ENCODE assay signal across 11 mouse cellular contexts in genomic region chr5:149642366-149642765, GRCm38 (mm10). TPM values are rescaled to one million over a fixed set of nuclear protein-coding genes. Genes with fewer than 3 reads are reported as not detected.
DNase-seq lines count a peak whose midpoint lies in the region; ATAC-seq and TF ChIP-seq lines count a peak whose summit lies in the region.
"Had no signal": no experiment of that assay in that cellular context is flagged by ENCODE, and none has a peak within 500 bp of the region (broad histone marks: within the 10 kb centered on the region; RNA-seq: fewer than 3 reads in every experiment).

No protein-coding gene starts in this region.

- no peak for TF ChIP-seq POLR2A in myocyte (IDR thresholded peaks at IDR 0.05; ENCODE audit: insufficient read length, low read depth)

- H3K36me3 ChIP-seq in forebrain, embryonic 11.5 days (ENCODE audit: control insufficient read depth, insufficient read depth, low read length) = no peaks in the 10 kb centered on the region
- H3K36me3 ChIP-seq in forebrain, embryonic 13.5 days (ENCODE audit: poor library complexity, severe bottlenecking) = no peaks in the 10 kb centered on the region
- H3K36me3 ChIP-seq in lung, postnatal 0 days (ENCODE audit: insufficient read depth, low read length) = no peaks in the 10 kb centered on the region
- no peaks in the 10 kb centered on the region for H3K36me3 ChIP-seq in embryonic facial prominence, embryonic 14.5 days (ENCODE audit: control insufficient read depth, insufficient read depth, low read length)
- H3K36me3 ChIP-seq in myocyte (ENCODE audit: control insufficient read depth, insufficient read depth) = no peaks in the 10 kb centered on the region

- H3K9me3 ChIP-seq in forebrain, embryonic 11.5 days (ENCODE audit: control insufficient read depth, low read length) = no peaks in the 10 kb centered on the region
- H3K9me3 ChIP-seq in forebrain, embryonic 13.5 days (replicated peaks) = no peaks in the 10 kb centered on the region
- H3K9me3 ChIP-seq in lung, postnatal 0 days (ENCODE audit: low read length) = no peaks in the 10 kb centered on the region
- H3K9me3 ChIP-seq in embryonic facial prominence, embryonic 14.5 days (ENCODE audit: control insufficient read depth, low read length) = no peaks in the 10 kb centered on the region

- 60% methylated on average over 6 of the region's 6 CpGs for WGBS in forebrain, embryonic 11.5 days
- 59% methylated on average over 6 of the region's 6 CpGs for WGBS in forebrain, embryonic 13.5 days
- 50% methylated on average over 6 of the region's 6 CpGs for WGBS in lung, postnatal 0 days
- 52% methylated on average over 6 of the region's 6 CpGs for WGBS in embryonic facial prominence, embryonic 14.5 days

- no peak for TF ChIP-seq EP300 in lung, postnatal 0 days (IDR thresholded peaks at IDR 0.05)

- no peak overlapping the region for H3ac ChIP-seq in myocyte (ENCODE audit: control insufficient read depth, insufficient read length)

- ATAC-seq in forebrain, embryonic 11.5 days (replicated peaks; ENCODE audit: low FRiP score) = no peak
- ATAC-seq in forebrain, embryonic 13.5 days = no peak
- ATAC-seq in lung, postnatal 0 days = no peak
- ATAC-seq in embryonic facial prominence, embryonic 14.5 days (ENCODE audit: low read depth) = 0 out of 2 replicates have a peak, but pooled peaks have one; percentile 38

- no peak overlapping the region for H3K9ac ChIP-seq in forebrain, embryonic 11.5 days (ENCODE audit: low read length)
- no peak overlapping the region for H3K9ac ChIP-seq in forebrain, embryonic 13.5 days
- no peak overlapping the region for H3K9ac ChIP-seq in lung, postnatal 0 days (replicated peaks; ENCODE audit: low read depth)
- no peak overlapping the region for H3K9ac ChIP-seq in embryonic facial prominence, embryonic 14.5 days (ENCODE audit: low read depth, low read length)

- DNase-seq in forebrain, embryonic 11.5 days (ENCODE audit: low spot score) = peak; percentile 59
- no peak for DNase-seq in lung, postnatal 0 days (ENCODE audit: low spot score)
- DNase-seq in lung, postnatal 36 days = no peak
- no peak for DNase-seq in embryonic facial prominence, embryonic 14.5 days (ENCODE audit: low spot score)
- no peak for DNase-seq in gastrocnemius, postnatal 14 days
- DNase-seq in spleen, adult 12 weeks (ENCODE audit: low spot score) = no peak
- DNase-seq: kidney, adult 8-10 months; lung, postnatal 10 days; thymus, postnatal 14 days had no signal

- TF ChIP-seq CTCF in lung, postnatal 0 days (IDR thresholded peaks at IDR 0.05) = peak; percentile 53

- no peaks in the 10 kb centered on the region for H3K27me3 ChIP-seq in forebrain, embryonic 11.5 days (ENCODE audit: control insufficient read depth, insufficient read depth, low read length)
- H3K27me3 ChIP-seq in forebrain, embryonic 13.5 days = no peaks in the 10 kb centered on the region
- no peaks in the 10 kb centered on the region for H3K27me3 ChIP-seq in lung, postnatal 0 days (replicated peaks; ENCODE audit: insufficient read depth, low read length)
- H3K27me3 ChIP-seq in embryonic facial prominence, embryonic 14.5 days (replicated peaks; ENCODE audit: control insufficient read depth, insufficient read depth, low read length) = no peaks in the 10 kb centered on the region
- H3K27me3 ChIP-seq in myocyte (ENCODE audit: control insufficient read depth, insufficient read depth, insufficient read length) = no peaks in the 10 kb centered on the region

- H3K4me3 ChIP-seq in forebrain, embryonic 11.5 days (ENCODE audit: low read depth, low read length) = no peak overlapping the region
- no peak overlapping the region for H3K4me3 ChIP-seq in forebrain, embryonic 13.5 days
- H3K4me3 ChIP-seq in lung, postnatal 0 days (ENCODE audit: low read depth, low read length) = no peak overlapping the region
- no peak overlapping the region for H3K4me3 ChIP-seq in embryonic facial prominence, embryonic 14.5 days (ENCODE audit: low read depth, low read length)
- no peak overlapping the region for H3K4me3 ChIP-seq in myocyte

- H3K27ac ChIP-seq in forebrain, embryonic 11.5 days (ENCODE audit: low read depth, low read length) = no peak overlapping the region
- H3K27ac ChIP-seq in forebrain, embryonic 13.5 days = no peak overlapping the region
- no peak overlapping the region for H3K27ac ChIP-seq in lung, postnatal 0 days (ENCODE audit: low read length)
- no peak overlapping the region for H3K27ac ChIP-seq in embryonic facial prominence, embryonic 14.5 days (replicated peaks; ENCODE audit: low read depth, low read length)

- intact Hi-C loops in gastrocnemius, postnatal 14 days (cut with DNase I; ENCODE audit: low total_unique reads) = no loop called here

- H3K79me2 ChIP-seq in myocyte (ENCODE audit: control insufficient read depth, insufficient read depth) = no peaks in the 10 kb centered on the region

- no peak overlapping the region for H3K4me2 ChIP-seq in forebrain, embryonic 11.5 days (ENCODE audit: low read depth, low read length, severe bottlenecking)
- no peak overlapping the region for H3K4me2 ChIP-seq in forebrain, embryonic 13.5 days
- H3K4me2 ChIP-seq in lung, postnatal 0 days (replicated peaks; ENCODE audit: low read depth, low read length) = no peak overlapping the region
- H3K4me2 ChIP-seq in embryonic facial prominence, embryonic 14.5 days (ENCODE audit: low read depth, low read length) = no peak overlapping the region
- H3K4me2 ChIP-seq in myocyte (ENCODE audit: low read depth) = no peak overlapping the region

- H3K4me1 ChIP-seq in forebrain, embryonic 11.5 days (replicated peaks; ENCODE audit: control insufficient read depth, insufficient read depth, low read length) = no peaks in the 10 kb centered on the region
- H3K4me1 ChIP-seq in forebrain, embryonic 13.5 days = peaks cover 2% of the 10 kb centered on the region; the same call in 1 of the 2 replicates
- H3K4me1 ChIP-seq in lung, postnatal 0 days (ENCODE audit: insufficient read depth, low read depth, low read length) = no peaks in the 10 kb centered on the region
- H3K4me1 ChIP-seq in embryonic facial prominence, embryonic 14.5 days (ENCODE audit: control insufficient read depth, insufficient read depth, low read length) = no peaks in the 10 kb centered on the region

TF ChIP-seq in myocyte, 11 proteins besides CTCF, POLR2A, EP300 and RAD21:
- TF ChIP-seq USF1 (IDR thresholded peaks at IDR 0.05; ENCODE audit: low read depth) (no peak), SRF (IDR thresholded peaks at IDR 0.05; ENCODE audit: control insufficient read depth, insufficient read length, low read depth) (no peak), MYOG (IDR thresholded peaks at IDR 0.05; ENCODE audit: control insufficient read depth in 1 of 3, insufficient read depth in 1 of 3, insufficient read length in 2 of 3, low read depth in 2 of 3) (peak in 2 of 3 experiments; percentile 13 to 16), POLR2AphosphoS2 (IDR thresholded peaks at IDR 0.05; ENCODE audit: insufficient read length, low read depth) (no peak), REST (IDR thresholded peaks at IDR 0.05; ENCODE audit: insufficient read depth, insufficient read length) (no peak), MYOD1 (IDR thresholded peaks at IDR 0.05; ENCODE audit: control insufficient read depth in 1 of 3, insufficient read length in 2 of 3, low read depth in 2 of 3) (peak in 2 of 3 experiments; percentile 14 to 57)

RNA-seq across cellular contexts. Expression of gene Hsph1, which starts 6.2 kb away (rescaled TPM):
- polyA plus RNA-seq in forebrain, embryonic 11.5 days (2014; fragmentation: Nextera tagmentation; extraction: Ambion mirVana) = 144 TPM in 2 replicates
- polyA plus RNA-seq in forebrain, embryonic 13.5 days (2015; fragmentation: Nextera tagmentation; extraction: Ambion mirVana) = 108 and 109 TPM in 2 replicates
- polyA plus RNA-seq in lung, postnatal 0 days (2015; fragmentation: Nextera tagmentation; extraction: Ambion mirVana) = 7.3 and 14.7 TPM in 2 replicates
- polyA plus RNA-seq in embryonic facial prominence, embryonic 14.5 days (2014; fragmentation: Nextera tagmentation; extraction: Ambion mirVana) = 52.9 and 67.0 TPM in 2 replicates
- polyA plus RNA-seq in myocyte (2012; fragmentation: generic; extraction: Trizol) = 38.0 TPM
- 10 to 100 TPM; 36.1 to 39.7 TPM for total RNA-seq in gastrocnemius, postnatal 14 days (2021)

RNA-seq across cellular contexts. Expression of gene B3glct, which starts 35.7 kb away (rescaled TPM):
- polyA plus RNA-seq in forebrain, embryonic 11.5 days (2014; fragmentation: Nextera tagmentation; extraction: Ambion mirVana) = 17.1 and 20.1 TPM in 2 replicates
- 12.4 and 12.8 TPM in 2 replicates for polyA plus RNA-seq in forebrain, embryonic 13.5 days (2015; fragmentation: Nextera tagmentation; extraction: Ambion mirVana)
- 5.0 and 5.1 TPM in 2 replicates for polyA plus RNA-seq in lung, postnatal 0 days (2015; fragmentation: Nextera tagmentation; extraction: Ambion mirVana)
- 13.1 and 15.4 TPM in 2 replicates for polyA plus RNA-seq in embryonic facial prominence, embryonic 14.5 days (2014; fragmentation: Nextera tagmentation; extraction: Ambion mirVana)
- polyA plus RNA-seq in myocyte (2012; fragmentation: generic; extraction: Trizol) = 4.6 TPM
- total RNA-seq in gastrocnemius, postnatal 14 days (2021) = 1 to 10 TPM; 5.2 to 5.5 TPM
